Mouse (Mus musculus) forebrain, embryonic 11.5 days (tissue): ENCODE measurements around the gene Kcnj6. TPM values are rescaled to one million over a fixed set of nuclear protein-coding genes. Genes with fewer than 3 reads are reported as not detected.
A peak's percentile ranks its signal among the peaks of the same experiment; 100 is the strongest.

Experiments
- ATAC-seq: fragments of 200-750 bp; cut with Nextera tagmentation; replicated peaks from 2 replicates; pipeline ENCODE4 v1.8.0; 2017; ENCODE audit warnings: moderate TSS enrichment; ENCODE audit not compliant: low FRiP score
- DNase-seq: peaks from one replicate; pipeline ENCODE4 v3.0.0-alpha.2; 2017; ENCODE audit warnings: low spot score
- H3K27ac ChIP-seq: fragments of 300-500 bp; sonication (generic); 2 replicates; pipeline ENCODE4 v1.5.1; 2014; ENCODE audit warnings: low read depth, low read length
- H3K27me3 ChIP-seq: fragments of 300-500 bp; sonication (generic); 2 replicates; pipeline ENCODE4 v1.6.1; 2014; ENCODE audit warnings: mild to moderate bottlenecking, low read length, mixed read lengths; ENCODE audit not compliant: control insufficient read depth, insufficient read depth
- H3K36me3 ChIP-seq: fragments of 300-500 bp; sonication (generic); 2 replicates; pipeline ENCODE4 v1.6.1; 2014; ENCODE audit warnings: mild to moderate bottlenecking, low read length, moderate library complexity, mixed read lengths; ENCODE audit not compliant: control insufficient read depth, insufficient read depth
- H3K4me1 ChIP-seq: fragments of 300-500 bp; sonication (generic); replicated peaks from 2 replicates; pipeline ENCODE4 v1.6.1; 2014; ENCODE audit warnings: low read length, mixed read lengths; ENCODE audit not compliant: control insufficient read depth, insufficient read depth
- H3K4me2 ChIP-seq: fragments of 300-500 bp; sonication (generic); 2 replicates; pipeline ENCODE4 v1.6.1; 2014; ENCODE audit warnings: low read depth, mild to moderate bottlenecking, low read length, moderate library complexity, mixed read lengths; ENCODE audit not compliant: severe bottlenecking
- H3K4me3 ChIP-seq: fragments of 300-500 bp; sonication (generic); 2 replicates; pipeline ENCODE4 v1.5.1; 2014; ENCODE audit warnings: low read depth, low read length
- H3K9ac ChIP-seq: fragments of 300-500 bp; sonication (generic); 2 replicates; pipeline ENCODE4 v1.6.1; 2014; ENCODE audit warnings: low read length
- H3K9me3 ChIP-seq: fragments of 300-500 bp; sonication (generic); 2 replicates; pipeline ENCODE4 v1.6.1; 2016; ENCODE audit warnings: low read length, mixed read lengths; ENCODE audit not compliant: control insufficient read depth
- WGBS: fragments of 180-500 bp; shearing (Covaris S2); extraction: QIAGEN DNeasy Blood & Tissue Kit; methylation state at CpG from one replicate; pipeline ENCODE4 v1.1.7; 2014; 5-methylcytosine and 5-hydroxymethylcytosine counted together
- polyA plus RNA-seq: library from polyadenylated mRNA; unstranded; fragments of >200 nt; fragmentation: Nextera tagmentation; extraction: Ambion mirVana; gene quantifications from 2 replicates; pipeline ENCODE4 v1.2.1, GENCODE M21; 2014

Kcnj6 gene
- polyA plus RNA-seq = 0.27 TPM in 1 of 2 replicates, not detected in the other

GRCm38 (mm10) chr16:94997340-94997849 lies at the start of gene Kcnj6:
Gene Kcnj6 (minus strand): TSS chr16:94997701.
- Histone ChIP-seq H3K36me3 (no peaks in the 10 kb centered on the region), H3K9ac (peak within 1 kb of the TSS; percentile 13; the same call in 1 of the 2 replicates), H3K27ac (no peak within 1 kb of the TSS), H3K4me1 (peaks cover 6% of the 10 kb centered on the region; the same call in 1 of the 2 replicates), H3K4me2 (peak within 1 kb of the TSS; percentile 69), H3K4me3 (peak within 1 kb of the TSS; percentile 33), H3K27me3 (peaks cover 23% of the 10 kb centered on the region), H3K9me3 (no peaks in the 10 kb centered on the region)
- ATAC-seq (peak; percentile 76), DNase-seq (peak; percentile 80)
- WGBS = under 1% methylated on average over 42 of the region's 43 CpGs

- Histone ChIP-seq H3K9me3 (no peaks in the 10 kb centered on the region), H3K4me2 (no peak overlapping the region), H3K36me3 (no peaks in the 10 kb centered on the region), H3K9ac (no peak overlapping the region), H3K27me3 (no peaks in the 10 kb centered on the region), H3K4me3 (no peak overlapping the region), H3K4me1 (no peaks in the 10 kb centered on the region), H3K27ac (no peak overlapping the region)
- WGBS = 81% methylated on average over 3 of the region's 3 CpGs
- ATAC-seq (no peak), DNase-seq (no peak)
Observed at GRCm38 (mm10) chr16:95009937-95010336, 12.4 kb upstream of the Kcnj6 start.

- WGBS = 35% methylated on average over 8 of the region's 8 CpGs
- H3K36me3 ChIP-seq = no peaks in the 10 kb centered on the region
- ATAC-seq (no peak), DNase-seq (no peak)
- H3K9ac ChIP-seq = no peak overlapping the region
- no peak overlapping the region for H3K27ac ChIP-seq
- H3K27me3 ChIP-seq = no peaks in the 10 kb centered on the region
- no peaks in the 10 kb centered on the region for H3K9me3 ChIP-seq
- H3K4me1 ChIP-seq = no peaks in the 10 kb centered on the region
- H3K4me3 ChIP-seq = no peak overlapping the region
- no peak overlapping the region for H3K4me2 ChIP-seq
Observed at GRCm38 (mm10) chr16:95004599-95004998, 7.1 kb upstream of the Kcnj6 start.

GRCm38 (mm10) chr16:94999551-94999950 lies 2.0 kb upstream of the Kcnj6 start:
- H3K9ac ChIP-seq = no peak overlapping the region
- no peaks in the 10 kb centered on the region for H3K9me3 ChIP-seq
- H3K36me3 ChIP-seq = no peaks in the 10 kb centered on the region
- ATAC-seq = peak; percentile 8; the same call in 1 of the 2 replicates
- WGBS = 64% methylated on average over 5 of the region's 5 CpGs
- peaks cover 22% of the 10 kb centered on the region for H3K27me3 ChIP-seq
- no peak overlapping the region for H3K27ac ChIP-seq
- DNase-seq = no peak
- H3K4me2 ChIP-seq = no peak overlapping the region
- peaks cover 6% of the 10 kb centered on the region; the same call in 1 of the 2 replicates for H3K4me1 ChIP-seq
- H3K4me3 ChIP-seq = no peak overlapping the region

GRCm38 (mm10) chr16:94999019-94999418 lies 1.5 kb upstream of the Kcnj6 start:
- Histone ChIP-seq H3K4me3 (no peak overlapping the region), H3K9me3 (no peaks in the 10 kb centered on the region), H3K27me3 (peaks cover 23% of the 10 kb centered on the region), H3K4me1 (peaks cover 6% of the 10 kb centered on the region; the same call in 1 of the 2 replicates), H3K9ac (no peak overlapping the region), H3K27ac (no peak overlapping the region), H3K36me3 (no peaks in the 10 kb centered on the region), H3K4me2 (no peak overlapping the region)
- ATAC-seq (peak; percentile 47; the same call in 1 of the 2 replicates), DNase-seq (no peak)
- WGBS = 25% methylated on average over 3 of the region's 3 CpGs

GRCm38 (mm10) chr16:94996791-94997281 lies 665 bp downstream of the Kcnj6 start:
- Histone ChIP-seq H3K4me1 (peaks cover 6% of the 10 kb centered on the region; the same call in 1 of the 2 replicates), H3K36me3 (no peaks in the 10 kb centered on the region), H3K9ac (no peak overlapping the region), H3K4me2 (peak overlapping the region; percentile 69), H3K27me3 (peaks cover 23% of the 10 kb centered on the region), H3K4me3 (peak overlapping the region; percentile 33), H3K27ac (no peak overlapping the region), H3K9me3 (no peaks in the 10 kb centered on the region)
- ATAC-seq = 0 out of 2 replicates have a peak, but pooled peaks have one; percentile 2
- DNase-seq = no peak
- 11% methylated on average over 16 of the region's 16 CpGs for whole genome bisulfite sequencing

GRCm38 (mm10) chr16:94995542-94996131 lies 1.9 kb downstream of the Kcnj6 start:
- Histone ChIP-seq H3K36me3 (no peaks in the 10 kb centered on the region), H3K9ac (no peak overlapping the region), H3K27ac (no peak overlapping the region), H3K4me2 (0 out of 2 replicates have a peak overlapping the region, but pooled peaks have one; percentile 8), H3K9me3 (no peaks in the 10 kb centered on the region), H3K4me1 (peaks cover 6% of the 10 kb centered on the region; the same call in 1 of the 2 replicates), H3K27me3 (peaks cover 23% of the 10 kb centered on the region), H3K4me3 (no peak overlapping the region)
- ATAC-seq (no peak), DNase-seq (peak; percentile 78)
- 8% methylated on average over 13 of the region's 13 CpGs for WGBS

- Histone ChIP-seq H3K4me1 (peaks cover 6% of the 10 kb centered on the region; the same call in 1 of the 2 replicates), H3K9ac (no peak overlapping the region), H3K9me3 (no peaks in the 10 kb centered on the region), H3K27me3 (peaks cover 23% of the 10 kb centered on the region), H3K4me3 (no peak overlapping the region), H3K4me2 (no peak overlapping the region), H3K27ac (no peak overlapping the region), H3K36me3 (no peaks in the 10 kb centered on the region)
- ATAC-seq = no peak
- 65% methylated on average over 4 of the region's 4 CpGs for WGBS
- DNase-seq = no peak
Observed at GRCm38 (mm10) chr16:94994924-94995323, 2.6 kb downstream of the Kcnj6 start.
